Mouse (Mus musculus) hindbrain, embryonic 11.5 days (tissue): ENCODE measurements around the gene Cd55. TPM values are rescaled to one million over a fixed set of nuclear protein-coding genes. Genes with fewer than 3 reads are reported as not detected.
A peak's percentile ranks its signal among the peaks of the same experiment; 100 is the strongest.

Experiments used
- ATAC-seq: fragments of 200-750 bp; cut with Nextera tagmentation; 2 replicates; pipeline ENCODE4 v1.8.0; 2017; ENCODE audit warnings: mild to moderate bottlenecking, moderate TSS enrichment, moderate library complexity; ENCODE audit not compliant: low FRiP score
- DNase-seq: peaks from one replicate; pipeline ENCODE4 v3.0.0-alpha.2; 2015; ENCODE audit warnings: low spot score
- H3K27ac ChIP-seq: fragments of 300-500 bp; sonication (generic); 2 replicates; pipeline ENCODE4 v1.5.1; 2014; ENCODE audit warnings: mild to moderate bottlenecking, low read depth, low read length
- H3K27me3 ChIP-seq: fragments of 300-500 bp; sonication (generic); 2 replicates; pipeline ENCODE4 v1.6.1; 2014; ENCODE audit warnings: mild to moderate bottlenecking, low read length, moderate library complexity, mixed read lengths; ENCODE audit not compliant: control insufficient read depth, insufficient read depth
- H3K36me3 ChIP-seq: fragments of 300-500 bp; sonication (generic); 2 replicates; pipeline ENCODE4 v1.6.1; 2014; ENCODE audit warnings: mild to moderate bottlenecking, low read length, moderate library complexity, mixed read lengths; ENCODE audit not compliant: control insufficient read depth, insufficient read depth
- H3K4me1 ChIP-seq: fragments of 300-500 bp; sonication (generic); replicated peaks from 2 replicates; pipeline ENCODE4 v1.6.1; 2014; ENCODE audit warnings: low read length, mixed read lengths; ENCODE audit not compliant: control insufficient read depth, insufficient read depth
- H3K4me2 ChIP-seq: fragments of 300-500 bp; sonication (generic); replicated peaks from 2 replicates; pipeline ENCODE4 v1.6.1; 2014; ENCODE audit warnings: mild to moderate bottlenecking, low read depth, low read length
- H3K4me3 ChIP-seq: fragments of 300-500 bp; sonication (generic); 2 replicates; pipeline ENCODE4 v1.5.1; 2014; ENCODE audit warnings: low read depth, low read length
- H3K9ac ChIP-seq: fragments of 300-500 bp; sonication (generic); 2 replicates; pipeline ENCODE4 v1.6.1; 2014; ENCODE audit warnings: low read depth, low read length
- H3K9me3 ChIP-seq: fragments of 300-500 bp; sonication (generic); 2 replicates; pipeline ENCODE4 v1.6.1; 2016; ENCODE audit warnings: low read length; ENCODE audit not compliant: control insufficient read depth
- WGBS: fragments of 180-500 bp; shearing (Covaris S2); extraction: QIAGEN DNeasy Blood & Tissue Kit; methylation state at CpG from one replicate; pipeline ENCODE4 v1.1.7; 2014; 5-methylcytosine and 5-hydroxymethylcytosine counted together
- polyA plus RNA-seq: library from polyadenylated mRNA; unstranded; fragments of >200 nt; fragmentation: Nextera tagmentation; extraction: Ambion mirVana; gene quantifications from 2 replicates; pipeline ENCODE4 v1.2.1, GENCODE M21; 2014

The Cd55 gene
- polyA plus RNA-seq, result 4.0 and 6.0 TPM in 2 replicates

DNA sequence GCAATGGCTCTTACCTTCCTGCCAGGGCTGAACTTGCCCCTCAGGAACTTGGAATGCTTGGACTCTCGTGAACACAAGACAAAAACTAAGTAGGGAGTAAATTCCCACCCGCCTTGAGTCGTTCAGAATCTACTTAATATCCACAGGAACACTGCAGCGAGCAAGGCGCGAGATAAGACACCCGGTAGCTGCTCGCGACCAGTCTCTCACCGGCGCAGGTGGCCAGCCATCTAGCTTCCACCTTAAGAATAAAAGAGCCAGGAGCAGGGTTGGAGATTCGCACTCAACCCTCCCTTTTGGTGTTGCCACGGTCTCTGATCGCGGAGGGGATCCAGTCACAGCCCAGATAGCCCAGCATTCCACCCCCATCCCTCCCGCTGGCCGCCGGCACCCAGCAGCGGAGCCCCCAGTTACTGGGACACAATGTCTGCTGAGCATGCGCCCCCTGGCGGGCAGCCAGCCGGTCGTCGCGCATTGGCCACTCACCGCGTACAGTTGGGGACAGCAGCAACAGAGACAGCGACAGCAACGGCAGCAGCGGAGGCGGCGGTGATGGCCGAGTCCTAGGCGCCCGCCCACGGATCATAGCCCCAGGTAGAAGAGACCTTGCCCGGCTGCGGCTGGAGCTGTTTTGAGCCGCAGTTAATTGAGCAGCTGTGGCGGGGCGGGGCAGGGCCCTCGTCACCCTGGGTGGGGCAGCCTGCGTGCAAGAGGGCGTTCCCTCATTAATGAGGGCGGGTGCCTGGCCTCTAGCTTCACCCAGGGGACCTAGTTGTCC lies at the start of gene Cd55:
Cd55 (minus strand) TSS at position 661 of the 778 bp plus-strand sequence.
- Histone ChIP-seq H3K27ac (no peak within 1 kb of the TSS), H3K9ac (peak within 1 kb of the TSS; percentile 60), H3K4me3 (peak within 1 kb of the TSS; percentile 49), H3K27me3 (no peaks in the 10 kb centered on the region), H3K36me3 (no peaks in the 10 kb centered on the region), H3K4me1 (no peaks in the 10 kb centered on the region), H3K9me3 (no peaks in the 10 kb centered on the region), H3K4me2 (peak within 1 kb of the TSS; percentile 68)
- WGBS, result under 1% methylated on average over 42 of the region's 45 CpGs
- DNase-seq, result peak; percentile 94
- peak; percentile 95 for ATAC-seq

- Histone ChIP-seq H3K4me3 (no peak overlapping the region), H3K4me2 (no peak overlapping the region), H3K9ac (no peak overlapping the region), H3K36me3 (no peaks in the 10 kb centered on the region), H3K27ac (no peak overlapping the region), H3K9me3 (no peaks in the 10 kb centered on the region), H3K27me3 (no peaks in the 10 kb centered on the region), H3K4me1 (no peaks in the 10 kb centered on the region)
- WGBS, result 96% methylated on average over 3 of the region's 3 CpGs
- DNase-seq (no peak), ATAC-seq (no peak)
Observed at GRCm38 (mm10) chr1:130511823-130512370, 49.4 kb upstream of the Cd55 start.

DNA sequence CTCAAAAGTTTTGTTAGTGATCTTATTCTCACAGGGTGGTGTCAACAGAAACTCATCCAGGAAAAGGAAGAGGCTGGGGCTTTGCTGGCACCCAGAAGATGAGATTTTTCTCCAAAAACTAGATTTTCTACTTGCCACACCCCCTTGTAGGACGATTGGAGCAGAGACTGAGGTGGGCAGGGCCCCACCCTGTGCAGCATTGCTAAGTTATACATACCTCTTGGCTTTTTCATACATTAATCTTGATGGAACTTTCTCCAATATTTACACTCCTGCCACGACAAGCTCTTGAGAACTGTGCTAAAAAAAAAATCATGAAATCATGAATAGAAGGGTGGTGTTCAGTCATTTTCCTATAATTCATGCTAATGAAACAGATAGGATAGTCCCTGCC lies 46.4 kb upstream of the Cd55 start:
- no peaks in the 10 kb centered on the region for H3K9me3 ChIP-seq
- H3K9ac ChIP-seq, result no peak overlapping the region
- no peak overlapping the region for H3K4me3 ChIP-seq
- no peak overlapping the region for H3K27ac ChIP-seq
- DNase-seq (no peak), ATAC-seq (no peak)
- no peaks in the 10 kb centered on the region for H3K27me3 ChIP-seq
- H3K4me1 ChIP-seq, result no peaks in the 10 kb centered on the region
- H3K4me2 ChIP-seq, result no peak overlapping the region
- 54% methylated on average over 2 of the region's 2 CpGs for WGBS
- no peaks in the 10 kb centered on the region for H3K36me3 ChIP-seq

GRCm38 (mm10) chr1:130508030-130508956 lies 45.7 kb upstream of the Cd55 start:
- no peaks in the 10 kb centered on the region for H3K36me3 ChIP-seq
- no peak overlapping the region for H3K4me3 ChIP-seq
- no peak overlapping the region for H3K27ac ChIP-seq
- no peak overlapping the region for H3K9ac ChIP-seq
- H3K4me1 ChIP-seq, result no peaks in the 10 kb centered on the region
- DNase-seq (no peak), ATAC-seq (no peak)
- H3K27me3 ChIP-seq, result no peaks in the 10 kb centered on the region
- WGBS, result 82% methylated on average over 6 of the region's 6 CpGs
- no peak overlapping the region for H3K4me2 ChIP-seq
- no peaks in the 10 kb centered on the region for H3K9me3 ChIP-seq

DNA sequence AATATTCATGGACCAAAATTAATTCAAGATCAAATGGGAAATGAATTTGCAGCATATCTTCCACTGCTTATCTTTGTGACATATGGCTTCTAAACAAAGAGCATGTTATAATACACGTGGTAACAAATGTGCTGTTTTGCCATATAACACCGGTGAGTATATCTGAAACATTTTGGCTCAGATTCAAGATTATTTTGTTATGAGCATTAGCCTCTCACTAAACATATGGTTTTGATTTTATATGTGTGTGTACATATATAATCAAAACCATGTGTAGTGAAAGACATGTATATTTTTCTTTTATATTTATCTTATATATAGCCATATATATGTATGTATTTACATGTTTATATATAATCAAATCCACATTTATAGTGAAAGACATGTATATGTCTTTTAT lies 44.9 kb upstream of the Cd55 start:
- Histone ChIP-seq H3K4me3 (no peak overlapping the region), H3K27me3 (no peaks in the 10 kb centered on the region), H3K36me3 (no peaks in the 10 kb centered on the region), H3K27ac (no peak overlapping the region), H3K4me1 (no peaks in the 10 kb centered on the region), H3K9ac (no peak overlapping the region), H3K9me3 (no peaks in the 10 kb centered on the region), H3K4me2 (no peak overlapping the region)
- ATAC-seq, result no peak
- DNase-seq, result no peak
- 81% methylated on average over 2 of the region's 2 CpGs for WGBS

DNA sequence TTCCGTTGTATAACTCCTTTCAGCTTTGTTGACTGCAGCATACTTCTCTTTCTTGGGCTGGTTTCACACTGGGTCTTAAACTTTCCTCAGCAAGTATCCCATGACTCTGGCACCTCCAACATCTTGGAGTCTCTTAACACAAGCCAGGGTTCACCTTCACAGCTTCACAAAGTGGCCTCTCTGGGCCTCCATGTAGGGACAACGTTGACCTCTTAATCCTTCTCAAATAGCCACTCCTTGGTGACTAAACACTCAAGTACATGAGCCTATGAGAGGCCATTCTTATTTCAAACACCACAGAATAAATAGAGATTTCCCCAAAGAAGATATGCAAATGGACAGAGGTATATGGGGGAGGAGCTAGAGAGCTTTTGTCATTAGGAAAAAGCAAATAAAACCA lies 37.4 kb upstream of the Cd55 start:
- H3K27ac ChIP-seq, result no peak overlapping the region
- DNase-seq, result no peak
- H3K27me3 ChIP-seq, result no peaks in the 10 kb centered on the region
- H3K4me2 ChIP-seq, result no peak overlapping the region
- H3K4me3 ChIP-seq, result no peak overlapping the region
- ATAC-seq, result no peak
- H3K9ac ChIP-seq, result no peak overlapping the region
- H3K36me3 ChIP-seq, result no peaks in the 10 kb centered on the region
- 83% methylated on average over 2 of the region's 2 CpGs for WGBS
- no peaks in the 10 kb centered on the region for H3K9me3 ChIP-seq
- no peaks in the 10 kb centered on the region for H3K4me1 ChIP-seq

DNA sequence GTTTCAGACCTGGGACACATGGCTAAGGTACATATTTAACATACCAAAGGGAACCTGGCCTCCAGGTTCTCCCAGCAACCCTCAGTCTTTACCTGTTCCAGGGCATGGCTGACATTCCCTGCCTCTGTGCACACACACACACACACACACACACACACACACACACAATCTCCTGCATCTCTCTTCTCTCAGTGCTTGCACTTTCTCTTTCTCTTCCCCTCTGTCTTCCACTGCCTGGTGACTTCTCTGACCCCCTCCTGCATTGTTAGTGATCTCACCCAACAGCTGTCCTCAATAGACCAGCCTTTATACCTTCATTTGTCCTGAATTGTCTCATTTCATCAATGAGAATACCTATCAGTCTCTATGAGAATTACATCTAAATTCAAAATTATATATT lies 35.8 kb upstream of the Cd55 start:
- Histone ChIP-seq H3K27me3 (no peaks in the 10 kb centered on the region), H3K9ac (no peak overlapping the region), H3K4me2 (no peak overlapping the region), H3K9me3 (no peaks in the 10 kb centered on the region), H3K27ac (no peak overlapping the region), H3K4me1 (no peaks in the 10 kb centered on the region), H3K4me3 (no peak overlapping the region), H3K36me3 (no peaks in the 10 kb centered on the region)
- DNase-seq (no peak), ATAC-seq (no peak)

- Histone ChIP-seq H3K4me1 (no peaks in the 10 kb centered on the region), H3K27ac (no peak overlapping the region), H3K9me3 (no peaks in the 10 kb centered on the region), H3K36me3 (no peaks in the 10 kb centered on the region), H3K27me3 (no peaks in the 10 kb centered on the region), H3K9ac (no peak overlapping the region), H3K4me3 (no peak overlapping the region), H3K4me2 (no peak overlapping the region)
- DNase-seq (no peak), ATAC-seq (no peak)
- WGBS, result 84% methylated on average over 10 of the region's 10 CpGs
Observed at GRCm38 (mm10) chr1:130486816-130487545, 24.4 kb upstream of the Cd55 start.
